Mouse (Mus musculus): ENCODE data around the gene Soga1. TPM values are rescaled to one million over a fixed set of nuclear protein-coding genes. Genes with fewer than 3 reads are reported as not detected.
A peak's percentile ranks its signal among the peaks of the same experiment; 100 is the strongest.

The Soga1 gene
- polyA plus RNA-seq, 2 experiments, result 1.6 to 1.8 TPM

GRCm38 (mm10) chr2:157073378-157074052 lies 5.5 kb downstream of the Soga1 start:
- H3K27ac ChIP-seq, result no peak overlapping the region
- H3K36me3 ChIP-seq (replicated peaks; ENCODE audit: control insufficient read depth, insufficient read depth, low read depth), result no peaks in the 10 kb centered on the region
- H3K9ac ChIP-seq (replicated peaks), result no peak overlapping the region
- no peaks in the 10 kb centered on the region for H3K9me3 ChIP-seq (ENCODE audit: control insufficient read depth, low read length)
- peaks cover 17% of the 10 kb centered on the region for H3K27me3 ChIP-seq (ENCODE audit: control insufficient read depth, insufficient read depth, low read length)
- no peak for ATAC-seq (ENCODE audit: insufficient read depth)
- H3K4me1 ChIP-seq (replicated peaks; ENCODE audit: control insufficient read depth in 2 of 2, insufficient read depth in 2 of 2, low read length in 1 of 2), result peaks cover 0 to 31% of the 10 kb centered on the region in 2 experiments; a peak in 2 of 4 replicates
- H3K4me3 ChIP-seq (ENCODE audit: insufficient read depth in 1 of 2, low read depth in 2 of 2, low read length in 2 of 2), result no peak overlapping the region
- no peak for DNase-seq (ENCODE audit: low read depth in 3 of 3, low spot score in 3 of 3)
- WGBS (ENCODE audit: insufficient replicate concordance), result 58% methylated on average over 9 of the region's 9 CpGs
- H3K4me2 ChIP-seq (ENCODE audit: low read depth), result no peak overlapping the region
- no peak for TF ChIP-seq CTCF (IDR thresholded peaks at IDR 0.05; ENCODE audit: low read depth)
- no peak for TF ChIP-seq EP300 (IDR thresholded peaks at IDR 0.05; ENCODE audit: low read depth)

GRCm38 (mm10) chr2:157072316-157072990 lies 6.6 kb downstream of the Soga1 start:
- TF ChIP-seq EP300 (IDR thresholded peaks at IDR 0.05; ENCODE audit: low read depth), result no peak
- no peak for TF ChIP-seq CTCF (IDR thresholded peaks at IDR 0.05; ENCODE audit: low read depth)
- 62% methylated on average over 9 of the region's 9 CpGs for WGBS (ENCODE audit: insufficient replicate concordance)
- H3K4me2 ChIP-seq (ENCODE audit: low read depth), result no peak overlapping the region

GRCm38 (mm10) chr2:157071556-157071955 lies 7.5 kb downstream of the Soga1 start:
- Histone ChIP-seq H3K9ac (replicated peaks) (no peak overlapping the region), H3K9me3 (ENCODE audit: control insufficient read depth, low read length) (no peaks in the 10 kb centered on the region), H3K36me3 (replicated peaks; ENCODE audit: control insufficient read depth, insufficient read depth, low read depth) (no peaks in the 10 kb centered on the region), H3K4me3 (ENCODE audit: insufficient read depth in 1 of 2, low read depth in 2 of 2, low read length in 2 of 2) (no peak overlapping the region), H3K27ac (no peak overlapping the region), H3K4me1 (replicated peaks; ENCODE audit: control insufficient read depth in 2 of 2, insufficient read depth in 2 of 2, low read length in 1 of 2) (peaks cover 0 to 29% of the 10 kb centered on the region in 2 experiments; a peak in 2 of 4 replicates), H3K4me2 (ENCODE audit: low read depth) (no peak overlapping the region), H3K27me3 (ENCODE audit: control insufficient read depth, insufficient read depth, low read length) (no peaks in the 10 kb centered on the region)
- WGBS (ENCODE audit: insufficient replicate concordance), result 2% methylated on average over 2 of the region's 2 CpGs
- DNase-seq (ENCODE audit: low read depth in 3 of 3, low spot score in 3 of 3) (no peak), ATAC-seq (ENCODE audit: insufficient read depth) (peak; percentile 45; the same call in 1 of the 2 replicates)
- TF ChIP-seq CTCF (IDR thresholded peaks at IDR 0.05; ENCODE audit: low read depth), result no peak
- TF ChIP-seq EP300 (IDR thresholded peaks at IDR 0.05; ENCODE audit: low read depth), result no peak

More at GRCm38 (mm10) chr2:157072316-157072990, 6.6 kb downstream of the Soga1 start:
- H3K9ac ChIP-seq (replicated peaks), result no peak overlapping the region
- peaks cover 6% of the 10 kb centered on the region for H3K27me3 ChIP-seq (ENCODE audit: control insufficient read depth, insufficient read depth, low read length)
- no peaks in the 10 kb centered on the region for H3K9me3 ChIP-seq (ENCODE audit: control insufficient read depth, low read length)
- H3K27ac ChIP-seq, result no peak overlapping the region
- no peak overlapping the region for H3K4me3 ChIP-seq (ENCODE audit: insufficient read depth in 1 of 2, low read depth in 2 of 2, low read length in 2 of 2)
- no peaks in the 10 kb centered on the region for H3K36me3 ChIP-seq (replicated peaks; ENCODE audit: control insufficient read depth, insufficient read depth, low read depth)
- H3K4me1 ChIP-seq (replicated peaks; ENCODE audit: control insufficient read depth in 2 of 2, insufficient read depth in 2 of 2, low read length in 1 of 2), result peaks cover 0 to 31% of the 10 kb centered on the region in 2 experiments; a peak in 2 of 4 replicates
- ATAC-seq (ENCODE audit: insufficient read depth) (no peak), DNase-seq (ENCODE audit: low read depth in 3 of 3, low spot score in 3 of 3) (no peak)

- 0 out of 2 replicates have a peak, but pooled peaks have one; percentile 9 for ATAC-seq (ENCODE audit: insufficient read depth)
- DNase-seq (ENCODE audit: low read depth in 3 of 3, low spot score in 3 of 3), result no peak
- Histone ChIP-seq H3K27ac (no peak overlapping the region), H3K4me1 (replicated peaks; ENCODE audit: control insufficient read depth in 2 of 2, insufficient read depth in 2 of 2, low read length in 1 of 2) (peaks cover 0 to 29% of the 10 kb centered on the region in 2 experiments; a peak in 2 of 4 replicates), H3K4me3 (ENCODE audit: insufficient read depth in 1 of 2, low read depth in 2 of 2, low read length in 2 of 2) (no peak overlapping the region), H3K27me3 (ENCODE audit: control insufficient read depth, insufficient read depth, low read length) (no peaks in the 10 kb centered on the region), H3K36me3 (replicated peaks; ENCODE audit: control insufficient read depth, insufficient read depth, low read depth) (no peaks in the 10 kb centered on the region), H3K9me3 (ENCODE audit: control insufficient read depth, low read length) (no peaks in the 10 kb centered on the region), H3K4me2 (ENCODE audit: low read depth) (no peak overlapping the region), H3K9ac (replicated peaks) (no peak overlapping the region)
- TF ChIP-seq EP300 (IDR thresholded peaks at IDR 0.05; ENCODE audit: low read depth) (no peak), CTCF (IDR thresholded peaks at IDR 0.05; ENCODE audit: low read depth) (no peak)
- 29% methylated on average over 9 of the region's 9 CpGs for WGBS (ENCODE audit: insufficient replicate concordance)
These were observed 8.7 kb downstream of the Soga1 start for GRCm38 (mm10) chr2:157070365-157070764.

GRCm38 (mm10) chr2:157069755-157070315 lies 9.2 kb downstream of the Soga1 start:
- no peak overlapping the region for H3K9ac ChIP-seq (replicated peaks)
- no peak overlapping the region for H3K4me3 ChIP-seq (ENCODE audit: insufficient read depth in 1 of 2, low read depth in 2 of 2, low read length in 2 of 2)
- no peaks in the 10 kb centered on the region for H3K36me3 ChIP-seq (replicated peaks; ENCODE audit: control insufficient read depth, insufficient read depth, low read depth)
- H3K27ac ChIP-seq, result no peak overlapping the region
- TF ChIP-seq CTCF (IDR thresholded peaks at IDR 0.05; ENCODE audit: low read depth) (no peak), EP300 (IDR thresholded peaks at IDR 0.05; ENCODE audit: low read depth) (no peak)
- H3K27me3 ChIP-seq (ENCODE audit: control insufficient read depth, insufficient read depth, low read length), result no peaks in the 10 kb centered on the region
- WGBS (ENCODE audit: insufficient replicate concordance), result 28% methylated on average over 3 of the region's 3 CpGs
- no peaks in the 10 kb centered on the region for H3K9me3 ChIP-seq (ENCODE audit: control insufficient read depth, low read length)
- peaks cover 0 to 29% of the 10 kb centered on the region in 2 experiments; a peak in 2 of 4 replicates for H3K4me1 ChIP-seq (replicated peaks; ENCODE audit: control insufficient read depth in 2 of 2, insufficient read depth in 2 of 2, low read length in 1 of 2)
- DNase-seq (ENCODE audit: low read depth in 3 of 3, low spot score in 3 of 3), result no peak
- ATAC-seq (ENCODE audit: insufficient read depth), result no peak
- no peak overlapping the region for H3K4me2 ChIP-seq (ENCODE audit: low read depth)

All from liver, embryonic 14.5 days (tissue).